Mouse (Mus musculus) lung, postnatal 0 days (tissue): ENCODE measurements around the gene Rdm1.

ENCODE experiments used
- CTCF ChIP-seq: IDR thresholded peaks from 2 replicates; pipeline ENCODE4 v1.5.1; 2016; ENCODE audit warnings: antibody characterized with exemption, mild to moderate bottlenecking
- EP300 ChIP-seq: IDR thresholded peaks from 2 replicates; pipeline ENCODE4 v1.6.1; 2016; ENCODE audit warnings: antibody characterized with exemption, mild to moderate bottlenecking, control low read depth

DNA sequence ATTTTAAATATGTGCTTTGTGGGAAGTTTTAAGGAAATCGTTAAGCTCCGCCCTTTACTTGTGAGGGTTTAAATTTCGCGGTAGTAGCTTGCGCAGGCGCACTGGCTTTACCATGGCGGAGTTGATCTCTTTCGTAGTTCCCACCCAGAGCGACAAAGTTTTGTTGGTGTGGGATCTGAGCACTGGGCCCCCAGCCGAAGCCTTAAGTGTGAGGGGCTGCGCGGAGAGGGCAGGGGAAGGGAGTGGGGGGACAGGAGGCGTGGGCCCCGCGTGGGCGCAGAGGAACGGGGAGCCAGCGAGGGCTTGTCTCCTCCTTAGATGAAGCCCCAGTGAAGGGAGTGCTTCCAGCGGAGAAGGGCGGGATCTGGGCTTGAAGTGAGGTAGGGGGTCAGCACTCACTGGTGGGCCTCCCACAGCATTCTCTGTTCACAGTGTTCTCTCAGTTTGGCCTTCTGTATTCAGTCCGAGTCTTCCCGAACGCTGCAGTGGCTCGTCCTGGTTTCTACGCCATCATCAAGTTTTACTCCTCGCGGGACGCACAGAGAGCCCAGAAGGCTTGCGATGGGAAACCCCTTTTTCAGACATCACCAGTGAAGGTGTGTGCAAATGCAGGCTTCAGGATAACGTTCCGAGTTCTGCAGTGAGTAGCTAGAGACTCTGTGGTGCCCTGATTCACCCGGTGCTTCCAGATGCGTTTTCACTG is 1.0 kb downstream of the Rdm1 start:
- no peak for TF ChIP-seq CTCF
- no peak for TF ChIP-seq EP300
